Mouse (Mus musculus): Measurements from ENCODE around the gene Gm11111.

GRCm38 (mm10) chr5:98552395-98552794 is at the start of gene Gm11111:
- TF ChIP-seq EP300 (IDR thresholded peaks at IDR 0.05; ENCODE audit: low read depth) (no peak), CTCF (IDR thresholded peaks at IDR 0.05; ENCODE audit: low read depth) (no peak)
